Mouse (Mus musculus) testis, adult 2 months (tissue): Measurements from ENCODE around the gene Ccl11.

Source experiments
- CTCF ChIP-seq: fragments of 200-500 bp; IDR thresholded peaks from 2 replicates; pipeline ENCODE4 v1.5.1; 2012; ENCODE audit warnings: low read depth, mild to moderate bottlenecking, inconsistent platforms, low read length, moderate library complexity; ENCODE audit not compliant: control insufficient read depth, insufficient read depth, insufficient replicate concordance
- POLR2A ChIP-seq: fragments of 200-500 bp; IDR thresholded peaks from 2 replicates; pipeline ENCODE4 v1.6.1; 2012; ENCODE audit warnings: low read depth, mild to moderate bottlenecking, inconsistent platforms, low read length, moderate library complexity; ENCODE audit not compliant: control insufficient read depth

DNA sequence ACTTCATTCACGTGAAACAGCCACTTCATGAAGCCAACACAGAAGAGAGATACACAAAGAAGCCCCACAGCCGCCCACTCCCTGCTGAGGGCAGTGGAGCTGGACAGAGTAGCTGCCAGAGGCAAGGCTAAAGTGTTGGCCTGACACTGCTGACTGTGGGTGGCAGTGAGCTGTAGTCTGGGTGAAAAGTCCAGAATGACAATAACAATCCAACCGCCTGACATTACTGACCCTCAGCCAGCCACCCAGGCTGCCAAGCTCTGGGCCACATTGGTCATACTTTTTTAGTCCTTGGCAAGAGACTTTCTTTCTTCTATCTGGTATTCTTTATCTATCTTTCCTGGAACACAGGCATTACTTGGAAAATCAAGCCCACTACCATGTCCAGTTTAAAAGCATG is 13.5 kb downstream of the Ccl11 start:
- no peak for TF ChIP-seq POLR2A
- TF ChIP-seq CTCF = no peak
